Mouse (Mus musculus): ENCODE measurements around the gene Zfp523. TPM values are rescaled to one million over a fixed set of nuclear protein-coding genes. Genes with fewer than 3 reads are reported as not detected.
A peak's percentile ranks its signal among the peaks of the same experiment; 100 is the strongest.
"Not testable (repeated sequence)": the region's sequence is repeated elsewhere in the genome, so short reads cannot be mapped to it uniquely, and the experiment has no call there.

Gene Zfp523
- total and polyA plus RNA-seq, 3 experiments, result 29.5 to 53.0 TPM; not detected in 1

- H3K36me3 ChIP-seq (ENCODE audit: control insufficient read depth in 1 of 2, insufficient read depth in 2 of 2, low read length in 2 of 2), result peaks cover under 1 to 3% of the 10 kb centered on the region in 2 experiments; a peak in 2 of 4 replicates
- no peak for DNase-seq (ENCODE audit: low read depth, low spot score)
- no peak overlapping the region for H3K4me3 ChIP-seq (ENCODE audit: control insufficient read depth in 1 of 2, insufficient read depth in 1 of 2, low read depth in 2 of 2, low read length in 2 of 2)
- no peak overlapping the region for H3K9ac ChIP-seq (ENCODE audit: control insufficient read depth, low read depth, low read length, poor library complexity, severe bottlenecking)
- TF ChIP-seq EP300 (IDR thresholded peaks at IDR 0.05; ENCODE audit: low read depth in 1 of 2, low read length in 2 of 2) (no peak), ZNF384 (IDR thresholded peaks at IDR 0.05; ENCODE audit: low read depth, low read length) (peak; percentile 59), HCFC1 (IDR thresholded peaks at IDR 0.05; ENCODE audit: low read depth, low read length) (no peak)
- 0 out of 4 replicates have a peak, but pooled peaks cover 0 to under 1% of the 10 kb centered on the region in 2 experiments for H3K4me1 ChIP-seq (ENCODE audit: control insufficient read depth in 1 of 2, insufficient read depth in 2 of 2, low read length in 2 of 2)
- H3K79me2 ChIP-seq (ENCODE audit: control insufficient read depth, insufficient read depth, low read length, poor library complexity), result peaks cover 2% of the 10 kb centered on the region
- no peak overlapping the region for H3K27ac ChIP-seq (ENCODE audit: control insufficient read depth, low read depth, low read length)
- H3K9me3 ChIP-seq (replicated peaks; ENCODE audit: insufficient read depth, low read length), result no peaks in the 10 kb centered on the region
- no peaks in the 10 kb centered on the region for H3K27me3 ChIP-seq (ENCODE audit: control insufficient read depth in 1 of 2, insufficient read depth in 2 of 2, low read length in 2 of 2)
These were observed 41.1 kb downstream of the Zfp523 start for GRCm38 (mm10) chr17:28217721-28218649.

DNA sequence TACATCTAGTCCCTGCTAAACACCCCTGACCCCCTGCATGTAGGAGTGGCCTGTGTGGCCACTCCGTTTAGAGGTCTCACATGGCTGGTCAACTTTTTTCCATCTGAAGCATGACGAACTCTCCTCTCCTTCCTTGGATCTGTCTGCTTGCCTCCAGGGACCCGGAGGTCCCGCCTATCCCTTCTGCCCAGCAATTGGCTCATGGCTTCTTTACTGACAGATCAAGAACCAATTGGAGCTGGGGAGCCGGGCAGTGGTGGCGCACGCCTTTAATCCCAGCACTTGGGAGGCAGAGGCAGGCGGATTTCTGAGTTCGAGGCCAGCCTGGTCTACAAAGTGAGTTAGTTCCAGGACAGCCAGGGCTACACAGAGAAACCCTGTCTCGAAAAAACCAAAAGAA is 45.5 kb downstream of the Zfp523 start:
- not testable (repeated sequence) for H3K9ac ChIP-seq (ENCODE audit: control insufficient read depth, low read depth, low read length, poor library complexity, severe bottlenecking); H3K4me1 ChIP-seq (ENCODE audit: control insufficient read depth in 1 of 2, insufficient read depth in 2 of 2, low read length in 2 of 2); H3K27me3 ChIP-seq (ENCODE audit: control insufficient read depth in 1 of 2, insufficient read depth in 2 of 2, low read length in 2 of 2); H3K27ac ChIP-seq (ENCODE audit: control insufficient read depth, low read depth, low read length); H3K9me3 ChIP-seq (replicated peaks; ENCODE audit: insufficient read depth, low read length); H3K4me3 ChIP-seq (ENCODE audit: control insufficient read depth in 1 of 2, insufficient read depth in 1 of 2, low read depth in 2 of 2, low read length in 2 of 2); H3K36me3 ChIP-seq (ENCODE audit: control insufficient read depth in 1 of 2, insufficient read depth in 2 of 2, low read length in 2 of 2); DNase-seq (ENCODE audit: low read depth, low spot score); H3K79me2 ChIP-seq (ENCODE audit: control insufficient read depth, insufficient read depth, low read length, poor library complexity)

DNA sequence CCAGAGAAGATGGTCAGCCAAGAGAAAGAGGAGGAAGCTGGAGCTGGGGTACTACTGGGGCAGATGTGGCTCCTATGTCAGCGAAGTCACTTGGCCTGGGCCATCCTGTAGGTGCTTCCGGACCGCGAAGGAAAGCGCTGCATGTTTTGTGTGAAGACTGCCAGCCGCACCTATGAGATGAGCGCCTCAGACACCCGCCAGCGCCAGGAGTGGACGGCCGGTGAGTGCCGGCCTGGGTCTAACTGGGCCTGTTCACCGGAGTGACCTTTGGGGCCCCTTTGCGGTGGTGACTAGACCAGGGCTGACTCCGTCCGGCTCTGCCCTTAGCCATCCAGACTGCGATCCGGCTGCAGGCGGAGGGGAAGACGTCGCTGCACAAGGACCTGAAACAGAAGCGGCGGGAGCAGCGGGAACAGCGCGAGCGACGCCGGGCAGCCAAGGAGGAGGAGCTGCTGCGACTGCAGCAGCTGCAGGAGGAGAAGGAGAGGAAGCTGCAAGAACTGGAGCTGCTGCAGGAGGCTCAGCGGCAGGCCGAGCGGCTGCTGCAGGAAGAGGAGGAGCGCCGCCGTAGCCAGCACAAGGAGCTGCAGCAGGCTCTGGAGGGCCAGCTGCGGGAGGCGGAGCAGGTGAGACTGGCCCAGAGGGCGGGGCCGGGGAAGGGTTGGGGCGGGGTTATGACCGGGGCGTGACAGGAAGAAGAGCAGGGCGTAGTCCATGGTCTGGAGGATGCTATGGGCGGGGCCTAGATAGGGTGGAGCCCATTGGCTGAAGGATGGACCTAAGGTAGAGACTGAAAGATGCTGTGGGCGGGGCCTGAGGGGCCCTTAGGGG is 46.8 kb downstream of the Zfp523 start:
- Histone ChIP-seq H3K4me3 (ENCODE audit: control insufficient read depth in 1 of 2, insufficient read depth in 1 of 2, low read depth in 2 of 2, low read length in 2 of 2) (no peak overlapping the region), H3K36me3 (ENCODE audit: control insufficient read depth in 1 of 2, insufficient read depth in 2 of 2, low read length in 2 of 2) (peaks cover 4 to 5% of the 10 kb centered on the region in 2 experiments), H3K9ac (ENCODE audit: control insufficient read depth, low read depth, low read length, poor library complexity, severe bottlenecking) (no peak overlapping the region), H3K27me3 (ENCODE audit: control insufficient read depth in 1 of 2, insufficient read depth in 2 of 2, low read length in 2 of 2) (no peaks in the 10 kb centered on the region), H3K79me2 (ENCODE audit: control insufficient read depth, insufficient read depth, low read length, poor library complexity) (no peaks in the 10 kb centered on the region; the same call in 1 of the 2 replicates), H3K9me3 (replicated peaks; ENCODE audit: insufficient read depth, low read length) (no peaks in the 10 kb centered on the region), H3K27ac (ENCODE audit: control insufficient read depth, low read depth, low read length) (no peak overlapping the region), H3K4me1 (ENCODE audit: control insufficient read depth in 1 of 2, insufficient read depth in 2 of 2, low read length in 2 of 2) (peaks cover 0 to 3% of the 10 kb centered on the region in 2 experiments; a peak in 1 of 4 replicates)
- DNase-seq (ENCODE audit: low read depth, low spot score), result peak; percentile 86
- TF ChIP-seq GABPA (IDR thresholded peaks at IDR 0.05; ENCODE audit: low read depth, low read length) (no peak), ETS1 (IDR thresholded peaks at IDR 0.05; ENCODE audit: low read depth, low read length) (no peak), CTCF (IDR thresholded peaks at IDR 0.05 in 2 of 3, conservative IDR thresholded peaks at IDR 0.05 in 1 of 3; ENCODE audit: control insufficient read depth in 1 of 3, insufficient read depth in 1 of 3, low read depth in 2 of 3, low read length in 3 of 3, poor library complexity in 1 of 3, severe bottlenecking in 1 of 3) (no peak), BHLHE40 (IDR thresholded peaks at IDR 0.05; ENCODE audit: borderline replicate concordance, low read depth, low read length) (no peak), ZMIZ1 (IDR thresholded peaks at IDR 0.05; ENCODE audit: low read depth, low read length) (no peak), MYC (IDR thresholded peaks at IDR 0.05; ENCODE audit: low read depth, low read length) (no peak), NRF1 (IDR thresholded peaks at IDR 0.05; ENCODE audit: insufficient read depth, low read depth, low read length, poor library complexity, severe bottlenecking) (no peak), SIN3A (IDR thresholded peaks at IDR 0.05; ENCODE audit: low read length) (no peak), TBP (IDR thresholded peaks at IDR 0.05; ENCODE audit: low read depth, low read length) (no peak), USF2 (IDR thresholded peaks at IDR 0.05; ENCODE audit: borderline replicate concordance in 1 of 2, insufficient read depth in 1 of 2, low read depth in 1 of 2, low read length in 2 of 2) (no peak)
